Mouse (Mus musculus): ENCODE results near the gene 1810030O07Rik. TPM values are rescaled to one million over a fixed set of nuclear protein-coding genes. Genes with fewer than 3 reads are reported as not detected.
"Not testable (repeated sequence)": the region's sequence is repeated elsewhere in the genome, so short reads cannot be mapped to it uniquely, and the experiment has no call there.

Gene 1810030O07Rik
- polyA plus RNA-seq, 1 experiment from 2014 or later = 23.1 TPM

GRCm38 (mm10) chrX:12645531-12646304, 27.8 kb downstream of the 1810030O07Rik start:
- 56% methylated on average over 12 of the region's 12 CpGs for WGBS (ENCODE audit: insufficient replicate concordance)
- Histone ChIP-seq H3K9me3 (replicated peaks; ENCODE audit: control insufficient read depth, low read length) (no peaks in the 10 kb centered on the region), H3K27me3 (ENCODE audit: control insufficient read depth, insufficient read depth, low read length) (no peaks in the 10 kb centered on the region), H3K36me3 (ENCODE audit: control insufficient read depth, insufficient read depth, low read length) (no peaks in the 10 kb centered on the region), H3K4me2 (no peak overlapping the region), H3K9ac (ENCODE audit: low read depth, low read length) (no peak overlapping the region), H3K4me3 (ENCODE audit: low read depth, low read length) (no peak overlapping the region), H3K4me1 (ENCODE audit: control insufficient read depth, insufficient read depth, low read length) (no peaks in the 10 kb centered on the region), H3K27ac (ENCODE audit: low read depth, low read length) (no peak overlapping the region)
- ATAC-seq (replicated peaks; ENCODE audit: insufficient number of reproducible peaks, low FRiP score, low TSS enrichment) = no peak

- no peaks in the 10 kb centered on the region for H3K36me3 ChIP-seq (ENCODE audit: control insufficient read depth, insufficient read depth, low read length)
- no peaks in the 10 kb centered on the region for H3K27me3 ChIP-seq (ENCODE audit: control insufficient read depth, insufficient read depth, low read length)
- no peak overlapping the region for H3K4me3 ChIP-seq (ENCODE audit: low read depth, low read length)
- H3K4me2 ChIP-seq = no peak overlapping the region
- H3K4me1 ChIP-seq (ENCODE audit: control insufficient read depth, insufficient read depth, low read length) = no peaks in the 10 kb centered on the region
- no peak overlapping the region for H3K27ac ChIP-seq (ENCODE audit: low read depth, low read length)
- WGBS (ENCODE audit: insufficient replicate concordance) = 55% methylated on average over 2 of the region's 2 CpGs
- H3K9me3 ChIP-seq (replicated peaks; ENCODE audit: control insufficient read depth, low read length) = no peaks in the 10 kb centered on the region
- ATAC-seq (replicated peaks; ENCODE audit: insufficient number of reproducible peaks, low FRiP score, low TSS enrichment) = no peak
- no peak overlapping the region for H3K9ac ChIP-seq (ENCODE audit: low read depth, low read length)
Observed at GRCm38 (mm10) chrX:12644976-12645375, 28.5 kb downstream of the 1810030O07Rik start.

- no peaks in the 10 kb centered on the region for H3K36me3 ChIP-seq (ENCODE audit: control insufficient read depth, insufficient read depth, low read length)
- no peaks in the 10 kb centered on the region for H3K27me3 ChIP-seq (ENCODE audit: control insufficient read depth, insufficient read depth, low read length)
- H3K9ac ChIP-seq (ENCODE audit: low read depth, low read length) = no peak overlapping the region
- WGBS (ENCODE audit: insufficient replicate concordance) = 72% methylated on average over 4 of the region's 4 CpGs
- no peak overlapping the region for H3K4me3 ChIP-seq (ENCODE audit: low read depth, low read length)
- no peak overlapping the region for H3K27ac ChIP-seq (ENCODE audit: low read depth, low read length)
- H3K9me3 ChIP-seq (replicated peaks; ENCODE audit: control insufficient read depth, low read length) = no peaks in the 10 kb centered on the region
- H3K4me1 ChIP-seq (ENCODE audit: control insufficient read depth, insufficient read depth, low read length) = no peaks in the 10 kb centered on the region
- ATAC-seq (replicated peaks; ENCODE audit: insufficient number of reproducible peaks, low FRiP score, low TSS enrichment) = no peak
- H3K4me2 ChIP-seq = no peak overlapping the region
Observed at GRCm38 (mm10) chrX:12625131-12625530, 48.3 kb downstream of the 1810030O07Rik start.

GRCm38 (mm10) chrX:12612360-12612759, 61.1 kb downstream of the 1810030O07Rik start:
- H3K4me3 ChIP-seq (ENCODE audit: low read depth, low read length); H3K9ac ChIP-seq (ENCODE audit: low read depth, low read length); H3K27ac ChIP-seq (ENCODE audit: low read depth, low read length); H3K9me3 ChIP-seq (replicated peaks; ENCODE audit: control insufficient read depth, low read length); H3K27me3 ChIP-seq (ENCODE audit: control insufficient read depth, insufficient read depth, low read length); H3K4me2 ChIP-seq; ATAC-seq (replicated peaks; ENCODE audit: insufficient number of reproducible peaks, low FRiP score, low TSS enrichment); H3K4me1 ChIP-seq (ENCODE audit: control insufficient read depth, insufficient read depth, low read length); H3K36me3 ChIP-seq (ENCODE audit: control insufficient read depth, insufficient read depth, low read length): not testable (repeated sequence)
- 86% methylated on average over 1 of the region's 1 CpGs for WGBS (ENCODE audit: insufficient replicate concordance)

- no peaks in the 10 kb centered on the region for H3K27me3 ChIP-seq (ENCODE audit: control insufficient read depth, insufficient read depth, low read length)
- H3K9ac ChIP-seq (ENCODE audit: low read depth, low read length) = no peak overlapping the region
- H3K4me2 ChIP-seq = no peak overlapping the region
- H3K36me3 ChIP-seq (ENCODE audit: control insufficient read depth, insufficient read depth, low read length) = no peaks in the 10 kb centered on the region; the same call in 1 of the 2 replicates
- H3K4me3 ChIP-seq (ENCODE audit: low read depth, low read length) = no peak overlapping the region
- no peaks in the 10 kb centered on the region for H3K9me3 ChIP-seq (replicated peaks; ENCODE audit: control insufficient read depth, low read length)
- no peak overlapping the region for H3K27ac ChIP-seq (ENCODE audit: low read depth, low read length)
- WGBS (ENCODE audit: insufficient replicate concordance) = 53% methylated on average over 2 of the region's 2 CpGs
- no peaks in the 10 kb centered on the region for H3K4me1 ChIP-seq (ENCODE audit: control insufficient read depth, insufficient read depth, low read length)
- no peak for ATAC-seq (replicated peaks; ENCODE audit: insufficient number of reproducible peaks, low FRiP score, low TSS enrichment)
Observed at GRCm38 (mm10) chrX:12611211-12611610, 62.3 kb downstream of the 1810030O07Rik start.

GRCm38 (mm10) chrX:12610541-12610940, 62.9 kb downstream of the 1810030O07Rik start:
- H3K9ac ChIP-seq (ENCODE audit: low read depth, low read length); H3K4me2 ChIP-seq; H3K36me3 ChIP-seq (ENCODE audit: control insufficient read depth, insufficient read depth, low read length); H3K27me3 ChIP-seq (ENCODE audit: control insufficient read depth, insufficient read depth, low read length); H3K9me3 ChIP-seq (replicated peaks; ENCODE audit: control insufficient read depth, low read length); H3K4me1 ChIP-seq (ENCODE audit: control insufficient read depth, insufficient read depth, low read length); H3K4me3 ChIP-seq (ENCODE audit: low read depth, low read length); ATAC-seq (replicated peaks; ENCODE audit: insufficient number of reproducible peaks, low FRiP score, low TSS enrichment); H3K27ac ChIP-seq (ENCODE audit: low read depth, low read length): not testable (repeated sequence)

Other genes starting within 250 kb of the 1810030O07Rik start
- 55.3 and 62.7 TPM in 2 replicates for gene Atp6ap2, start 85.9 kb downstream of the 1810030O07Rik start, polyA plus RNA-seq (2014; fragmentation: Nextera tagmentation; extraction: Ambion mirVana)
- gene Med14, start 88.4 kb upstream of the 1810030O07Rik start, polyA plus RNA-seq (2014; fragmentation: Nextera tagmentation; extraction: Ambion mirVana) = 31.0 and 35.1 TPM in 2 replicates

Data from heart, embryonic 11.5 days (tissue).